Mouse (Mus musculus) embryo, embryonic 9.5 days (tissue): ENCODE results near the gene Per1.
"Not testable (repeated sequence)": the region's sequence is repeated elsewhere in the genome, so short reads cannot be mapped to it uniquely, and the experiment has no call there.

Experiments
- DNase-seq: peaks from one replicate; pipeline ENCODE4 v3.0.0-alpha.2; 2017; ENCODE audit errors: extremely low spot score

The Per1 gene

GRCm38 (mm10) chr11:69080855-69081222 is 14.2 kb upstream of the Per1 start:
- DNase-seq = no peak

DNA sequence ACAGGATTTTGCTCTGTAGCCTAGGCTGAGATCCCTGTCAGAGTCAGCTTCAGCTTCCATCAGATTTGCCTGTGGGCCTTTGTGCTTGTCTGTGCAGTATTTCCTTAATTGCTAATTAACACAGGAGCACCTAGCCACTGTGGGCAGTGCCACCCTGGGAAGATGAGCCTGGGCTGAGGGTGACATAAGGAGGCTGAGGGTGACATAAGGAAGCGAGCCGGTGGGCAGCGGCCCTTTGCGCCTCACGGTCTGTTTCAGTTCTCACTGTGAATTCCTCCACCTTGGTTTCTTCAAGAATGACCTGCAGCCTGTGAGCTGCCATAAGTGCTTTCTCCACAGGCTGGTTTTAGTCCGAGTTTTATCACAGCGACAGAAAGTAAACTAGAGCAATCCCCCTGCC is 13.4 kb upstream of the Per1 start:
- no peak for DNase-seq

DNA sequence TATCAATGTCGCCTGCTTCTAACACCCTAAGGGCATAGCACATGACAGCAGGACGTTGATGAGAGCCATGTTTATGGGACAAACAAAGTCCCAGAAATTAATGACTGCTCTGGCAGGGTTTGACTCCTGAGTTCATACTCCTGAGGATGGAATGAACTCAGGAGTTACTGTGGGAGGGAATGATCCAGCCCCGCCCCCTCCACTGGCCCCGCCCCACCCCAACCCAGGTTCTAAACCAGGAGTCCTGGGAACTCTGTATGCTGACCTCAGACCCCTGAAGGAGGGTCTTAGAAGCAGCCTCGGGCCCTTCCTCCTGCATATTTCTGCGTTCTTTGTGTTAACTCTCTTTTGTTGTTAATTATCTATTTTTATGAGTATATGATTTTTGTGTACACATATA is 9.4 kb upstream of the Per1 start:
- DNase-seq = no peak

GRCm38 (mm10) chr11:69086390-69086789 is 8.6 kb upstream of the Per1 start:
- DNase-seq = no peak

DNA sequence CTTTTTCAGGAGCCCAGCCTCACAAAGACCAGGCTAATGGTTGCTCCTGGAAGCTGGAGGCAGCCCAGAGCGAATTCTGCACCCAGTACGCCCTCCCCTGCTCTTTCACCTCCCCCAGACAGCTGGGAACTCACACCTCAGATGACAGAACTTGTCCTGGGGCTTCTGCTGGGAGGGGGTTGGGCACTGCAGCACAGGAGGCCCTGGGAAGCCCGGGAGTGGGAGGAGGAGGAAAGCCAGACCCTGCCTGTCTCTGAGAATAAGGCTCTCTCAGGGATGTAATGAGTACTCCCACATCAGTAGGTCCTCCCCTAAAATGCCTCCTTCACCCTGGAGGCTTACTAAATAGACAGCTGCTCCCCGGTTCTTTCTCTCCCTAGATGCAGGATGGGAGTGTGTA is 7.9 kb upstream of the Per1 start:
- DNase-seq = no peak

GRCm38 (mm10) chr11:69087597-69087996 is 7.4 kb upstream of the Per1 start:
- DNase-seq = no peak

DNA sequence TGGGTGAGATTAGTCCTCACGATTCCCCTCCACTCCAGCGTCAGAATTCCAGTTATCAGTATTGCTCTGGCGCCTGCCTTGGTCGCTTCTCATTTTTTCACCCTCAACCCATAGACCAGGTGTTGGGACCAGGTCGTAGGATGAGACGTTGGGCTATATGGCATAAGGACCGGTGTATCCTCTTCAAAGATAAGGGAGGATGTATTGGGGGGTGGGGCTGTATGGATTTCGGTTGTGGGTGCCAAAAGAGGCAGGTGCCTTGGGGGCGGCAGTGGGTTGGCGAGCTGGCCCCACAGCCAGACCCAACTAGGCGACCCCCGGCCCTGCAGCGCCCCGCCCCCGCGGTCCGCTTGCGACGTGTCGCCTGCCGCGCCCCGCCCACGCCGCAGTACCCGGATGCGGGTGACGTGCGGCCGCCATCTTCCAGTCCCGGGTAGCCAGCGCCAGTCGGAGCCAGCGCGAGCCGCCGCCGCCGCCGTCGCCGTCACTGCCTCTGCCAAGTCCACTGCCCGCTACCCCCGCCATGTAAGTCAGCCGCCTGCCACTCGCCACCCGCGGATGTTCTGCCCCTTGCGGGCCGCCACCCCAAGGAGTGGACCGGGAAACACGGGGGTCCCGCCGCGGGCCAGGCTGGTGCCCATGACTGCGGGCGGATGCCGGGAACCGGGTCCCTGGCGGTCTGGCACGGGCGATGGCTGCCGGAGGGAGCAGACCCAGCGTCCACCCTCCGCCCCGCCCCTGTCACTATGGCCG is 6.7 kb upstream of the Per1 start, which contains the start of gene Vamp2:
Vamp2 (plus strand) TSS at position 388 of the 753 bp plus-strand sequence.
- DNase-seq = peak; percentile 91

DNA sequence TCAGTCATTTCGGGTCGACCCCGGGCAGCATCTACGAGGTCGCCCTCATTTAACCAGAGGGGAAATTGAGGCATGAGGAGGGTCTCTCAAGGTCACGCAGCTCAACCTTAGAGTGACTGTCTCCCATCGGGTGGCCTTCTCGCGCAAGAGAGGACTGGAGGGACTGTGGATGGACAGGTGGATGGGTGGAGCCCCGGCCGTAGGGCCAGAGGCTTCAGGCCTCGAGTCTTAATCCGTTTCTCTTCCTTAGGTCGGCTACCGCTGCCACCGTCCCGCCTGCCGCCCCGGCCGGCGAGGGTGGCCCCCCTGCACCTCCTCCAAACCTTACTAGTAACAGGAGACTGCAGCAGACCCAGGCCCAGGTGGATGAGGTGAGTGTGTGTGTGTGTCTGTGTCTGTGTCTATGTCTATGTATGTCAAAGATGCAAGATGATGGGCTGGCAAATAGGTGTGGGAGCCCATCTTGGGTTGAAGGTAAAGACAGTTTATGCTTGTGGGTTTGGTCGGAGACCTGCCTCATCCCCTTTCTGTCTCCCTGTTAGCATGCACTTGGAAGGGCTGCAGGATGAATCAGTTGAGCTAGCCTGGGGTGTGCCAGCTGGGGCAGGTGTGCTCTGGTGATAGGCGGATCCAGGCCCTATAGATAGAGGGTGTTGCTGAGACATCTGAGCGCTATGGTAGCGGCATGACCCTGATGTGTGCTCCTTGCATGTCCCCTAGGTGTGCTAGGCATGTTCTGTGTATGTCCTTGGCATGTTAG is 6.0 kb upstream of the Per1 start:
- no peak for DNase-seq

DNA sequence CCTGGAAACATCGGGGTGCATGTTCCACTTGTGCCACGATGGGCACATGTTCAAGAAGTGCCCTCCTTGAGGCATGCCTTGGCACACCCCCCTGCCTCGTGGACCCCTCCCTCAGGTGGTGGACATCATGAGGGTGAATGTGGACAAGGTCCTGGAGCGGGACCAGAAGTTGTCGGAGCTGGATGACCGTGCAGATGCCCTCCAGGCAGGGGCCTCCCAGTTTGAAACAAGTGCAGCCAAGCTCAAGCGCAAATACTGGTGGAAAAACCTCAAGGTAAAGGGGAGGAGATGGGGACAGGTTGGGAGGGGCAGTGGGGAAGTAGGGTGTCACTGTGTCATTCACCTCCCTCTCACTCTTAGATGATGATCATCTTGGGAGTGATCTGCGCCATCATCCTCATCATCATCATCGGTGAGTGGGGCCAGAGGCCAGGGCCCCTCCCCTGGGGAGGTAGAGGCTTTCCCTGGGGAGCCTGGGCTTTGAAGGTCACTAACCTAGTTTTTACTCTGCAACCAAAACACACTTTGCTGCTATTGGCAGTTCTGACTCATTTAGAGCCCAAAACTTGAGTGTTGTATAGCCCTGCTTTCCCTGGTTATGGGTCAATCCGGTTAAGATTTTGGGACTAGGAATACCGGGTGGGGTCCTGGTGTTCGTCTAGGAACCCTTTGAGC is 5.3 kb upstream of the Per1 start:
- no peak for DNase-seq

- DNase-seq = no peak
These were observed 4.7 kb upstream of the Per1 start for GRCm38 (mm10) chr11:69090367-69090766.

- DNase-seq = no peak
These were observed 3.2 kb upstream of the Per1 start for GRCm38 (mm10) chr11:69091566-69092385.

DNA sequence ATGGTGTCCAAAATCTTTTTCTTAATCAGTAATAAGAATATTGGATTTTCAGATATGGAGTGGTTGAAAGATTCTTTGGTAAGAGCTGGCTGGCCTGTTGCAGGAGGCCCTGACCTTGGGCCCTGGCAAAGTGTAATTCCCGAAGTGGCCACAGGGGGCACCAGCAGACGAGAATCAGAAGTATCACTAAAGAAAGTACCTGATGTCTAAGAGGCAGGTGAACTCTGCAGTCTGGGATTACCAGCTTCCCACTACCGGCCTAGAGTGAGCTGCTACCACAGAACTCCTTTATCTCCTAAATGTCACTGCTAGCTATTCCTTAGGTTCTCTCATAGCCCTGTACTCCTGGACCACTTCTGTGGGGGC is 2.6 kb upstream of the Per1 start:
- DNase-seq = peak; percentile 82

DNA sequence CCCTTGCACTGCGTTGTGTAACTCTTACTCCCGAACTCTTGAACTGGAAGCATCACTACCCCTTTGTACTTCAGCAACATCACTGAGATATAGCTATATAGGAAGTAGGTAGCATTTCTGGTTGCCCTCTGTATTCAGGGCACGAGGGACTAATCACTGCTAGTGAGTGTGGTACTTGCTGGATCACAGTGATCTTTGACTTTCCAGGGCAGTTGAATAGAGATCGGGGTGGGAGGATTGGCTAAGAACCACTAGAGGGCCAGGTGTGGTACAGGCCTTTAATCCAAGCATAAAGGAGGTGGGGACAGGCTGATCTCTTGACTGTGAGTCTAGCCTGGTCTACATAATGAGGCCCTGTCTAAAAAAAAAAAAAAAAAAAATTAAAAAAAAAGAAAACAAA is 2.1 kb upstream of the Per1 start:
- DNase-seq = no peak

DNA sequence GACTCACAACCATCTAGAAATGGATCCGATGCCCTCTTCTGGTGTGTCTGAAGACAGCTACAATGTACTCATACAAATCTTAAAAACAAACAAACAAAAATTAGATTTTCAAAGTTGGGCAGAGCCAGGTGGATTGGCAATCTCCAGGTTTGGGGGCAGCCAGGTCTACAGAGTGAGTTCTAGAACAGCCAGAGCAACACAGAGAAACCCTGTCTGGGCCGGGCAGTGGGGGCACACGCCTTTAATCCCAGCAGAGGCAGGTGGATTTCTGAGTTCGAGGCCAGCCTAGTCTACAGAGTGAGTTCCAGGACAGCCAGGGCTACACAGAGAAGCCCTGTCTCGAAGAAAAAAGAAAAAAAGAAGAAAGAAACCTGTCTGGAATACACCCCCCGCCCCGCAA is 1.2 kb upstream of the Per1 start:
- not testable (repeated sequence) for DNase-seq

GRCm38 (mm10) chr11:69095511-69096231 is 654 bp downstream of the Per1 start:
- no peak for DNase-seq

- DNase-seq = no peak
These were observed 1.5 kb downstream of the Per1 start for GRCm38 (mm10) chr11:69096360-69096986.

DNA sequence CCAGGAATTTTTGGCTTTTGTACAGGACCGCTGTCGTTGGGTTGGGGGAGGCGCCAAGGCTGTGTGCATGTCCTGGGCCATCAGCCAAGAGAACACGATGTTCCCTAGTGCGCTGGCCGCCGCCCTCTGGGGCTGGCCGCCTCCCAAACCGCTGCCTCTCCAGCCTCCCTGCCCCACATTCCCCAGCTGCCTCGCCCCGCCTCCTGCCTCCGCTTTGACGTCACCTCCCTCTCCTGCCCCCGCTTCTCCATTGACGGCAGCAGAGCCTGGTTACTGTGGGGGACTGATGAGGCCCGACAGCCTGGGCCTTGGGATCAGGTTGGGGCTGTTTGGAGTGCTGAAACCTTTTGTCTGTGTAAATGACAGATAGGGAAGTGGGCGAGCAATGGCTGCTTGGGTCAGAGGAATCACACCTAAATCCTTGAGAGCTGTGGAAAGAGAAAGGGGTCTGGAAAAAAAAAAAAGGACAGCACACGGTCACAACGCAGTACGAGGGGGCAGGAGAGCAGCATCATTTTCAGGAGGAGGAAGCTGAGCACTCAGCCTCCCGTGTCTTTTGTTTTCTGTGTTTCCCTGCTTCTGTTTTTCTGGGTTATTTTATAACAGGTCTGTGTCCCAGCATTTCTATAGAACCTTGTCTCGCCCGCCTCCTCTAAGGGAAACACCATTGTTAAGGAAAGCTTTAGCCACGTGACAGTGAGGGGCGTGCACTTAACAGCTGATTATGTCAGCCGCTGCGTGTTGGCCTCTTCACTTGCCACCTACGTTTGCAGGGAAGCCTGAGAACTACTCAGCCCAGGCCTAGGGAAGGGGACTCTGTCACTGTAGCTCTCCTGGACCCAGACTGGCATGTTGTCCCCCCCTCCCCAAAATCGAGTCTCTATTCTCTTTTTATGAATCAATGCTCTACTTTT is 2.2 kb downstream of the Per1 start:
- DNase-seq = peak; percentile 91

GRCm38 (mm10) chr11:69098039-69098761 is 3.2 kb downstream of the Per1 start:
- no peak for DNase-seq

GRCm38 (mm10) chr11:69098762-69099091 is 3.7 kb downstream of the Per1 start:
- DNase-seq = peak; percentile 90
